Mouse (Mus musculus) neural tube, embryonic 11.5 days (tissue): ENCODE measurements around the gene Cxcl1. TPM values are rescaled to one million over a fixed set of nuclear protein-coding genes. Genes with fewer than 3 reads are reported as not detected.

Experiments
- ATAC-seq: fragments of 200-750 bp; cut with Nextera tagmentation; 2 replicates; pipeline ENCODE4 v1.8.0; 2017; ENCODE audit warnings: moderate number of reproducible peaks, mild to moderate bottlenecking, moderate TSS enrichment, moderate library complexity; ENCODE audit not compliant: insufficient read depth, low FRiP score, low TSS enrichment
- DNase-seq: peaks from one replicate; pipeline ENCODE4 v3.0.0-alpha.2; 2015; ENCODE audit warnings: low spot score
- H3K27ac ChIP-seq: fragments of 300-500 bp; sonication (generic); 2 replicates; pipeline ENCODE4 v1.5.1; 2014; ENCODE audit warnings: low read depth, mild to moderate bottlenecking, low read length
- H3K27me3 ChIP-seq: fragments of 300-500 bp; sonication (generic); 2 replicates; pipeline ENCODE4 v1.6.1; 2014; ENCODE audit warnings: mild to moderate bottlenecking, low read length, mixed read lengths; ENCODE audit not compliant: control insufficient read depth, insufficient read depth
- H3K36me3 ChIP-seq: fragments of 300-500 bp; sonication (generic); 2 replicates; pipeline ENCODE4 v1.6.1; 2014; ENCODE audit warnings: mild to moderate bottlenecking, low read length, moderate library complexity, mixed read lengths; ENCODE audit not compliant: control insufficient read depth, insufficient read depth
- H3K4me1 ChIP-seq: fragments of 300-500 bp; sonication (generic); 2 replicates; pipeline ENCODE4 v1.6.1; 2014; ENCODE audit warnings: low read length, mixed read lengths; ENCODE audit not compliant: control insufficient read depth, insufficient read depth
- H3K4me2 ChIP-seq: fragments of 300-500 bp; sonication (generic); 2 replicates; pipeline ENCODE4 v1.6.1; 2014; ENCODE audit warnings: low read depth, mild to moderate bottlenecking, moderate library complexity
- H3K4me3 ChIP-seq: fragments of 300-500 bp; sonication (generic); 2 replicates; pipeline ENCODE4 v1.5.1; 2014; ENCODE audit warnings: low read depth, low read length
- H3K9ac ChIP-seq: fragments of 300-500 bp; sonication (generic); 2 replicates; pipeline ENCODE4 v1.6.1; 2014; ENCODE audit warnings: mild to moderate bottlenecking, low read length
- H3K9me3 ChIP-seq: fragments of 300-500 bp; sonication (generic); 2 replicates; pipeline ENCODE4 v1.6.1; 2016; ENCODE audit warnings: low read length; ENCODE audit not compliant: control insufficient read depth
- WGBS: fragments of 180-500 bp; shearing (Covaris S2); extraction: QIAGEN DNeasy Blood & Tissue Kit; methylation state at CpG from one replicate; pipeline ENCODE4 v1.1.7; 2014; 5-methylcytosine and 5-hydroxymethylcytosine counted together
- polyA plus RNA-seq: library from polyadenylated mRNA; unstranded; fragments of >200 nt; fragmentation: Nextera tagmentation; extraction: Ambion mirVana; gene quantifications from 2 replicates; pipeline ENCODE4 v1.2.1, GENCODE M21; 2014

Gene Cxcl1
- polyA plus RNA-seq, 1 experiment from 2014 or later, result not detected

DNA sequence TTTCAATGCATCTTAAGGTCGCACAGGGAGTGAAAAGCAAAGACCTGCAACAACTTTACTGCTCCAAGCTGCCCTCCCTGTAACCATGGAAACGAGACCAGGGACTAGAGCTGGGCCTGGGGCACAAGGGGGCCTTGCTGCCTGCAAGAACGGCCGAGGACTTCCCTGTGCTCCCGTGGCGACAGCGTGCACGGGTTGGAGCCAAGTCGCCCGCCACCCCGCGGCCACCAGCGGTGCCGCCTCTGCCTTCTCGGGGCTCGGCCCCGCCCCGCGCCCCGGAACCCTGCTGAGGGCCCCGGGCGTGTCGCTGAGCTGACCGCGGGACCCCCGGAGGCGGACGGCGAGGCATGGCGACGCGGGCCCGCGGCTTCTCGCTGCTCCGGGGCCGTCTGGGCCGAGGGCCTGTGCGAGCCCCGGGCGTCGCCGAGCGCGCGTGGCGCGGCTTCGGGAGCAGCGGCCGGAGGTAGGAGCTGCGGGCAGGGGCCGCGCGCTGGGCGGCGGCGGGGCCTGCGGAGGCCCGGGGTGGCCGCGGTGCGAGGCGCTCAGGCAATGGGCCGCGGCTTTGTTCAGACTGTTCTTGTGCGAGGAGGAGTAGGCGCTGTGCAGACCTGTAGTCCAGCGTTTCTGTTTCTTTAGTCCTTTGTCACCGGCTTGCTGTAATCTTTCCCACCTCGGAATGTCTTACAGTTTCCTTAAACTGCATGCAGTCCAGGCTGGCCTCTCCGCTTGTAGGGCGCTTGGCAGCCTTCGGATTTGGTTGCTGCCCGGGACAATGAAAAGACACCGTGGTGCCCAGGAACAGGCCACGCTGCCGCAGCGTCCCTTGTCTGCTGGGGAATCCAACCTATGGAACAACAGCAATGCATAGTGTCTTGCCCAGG lies 40.2 kb downstream of the Cxcl1 start, which contains the start of gene Mthfd2l:
Gene Mthfd2l, plus strand, starts transcription at position 147 of the 881 bp plus-strand sequence.
- WGBS, result 1% methylated on average over 61 of the region's 79 CpGs
- Histone ChIP-seq H3K4me2 (peak within 1 kb of the TSS; percentile 63), H3K27me3 (no peaks in the 10 kb centered on the region), H3K4me3 (peak within 1 kb of the TSS; percentile 78), H3K36me3 (no peaks in the 10 kb centered on the region), H3K27ac (peak within 1 kb of the TSS; percentile 96), H3K9ac (peak within 1 kb of the TSS; percentile 96), H3K9me3 (no peaks in the 10 kb centered on the region), H3K4me1 (peaks cover 6% of the 10 kb centered on the region)
- peak; percentile 99 for ATAC-seq
- peak; percentile 91 for DNase-seq

DNA sequence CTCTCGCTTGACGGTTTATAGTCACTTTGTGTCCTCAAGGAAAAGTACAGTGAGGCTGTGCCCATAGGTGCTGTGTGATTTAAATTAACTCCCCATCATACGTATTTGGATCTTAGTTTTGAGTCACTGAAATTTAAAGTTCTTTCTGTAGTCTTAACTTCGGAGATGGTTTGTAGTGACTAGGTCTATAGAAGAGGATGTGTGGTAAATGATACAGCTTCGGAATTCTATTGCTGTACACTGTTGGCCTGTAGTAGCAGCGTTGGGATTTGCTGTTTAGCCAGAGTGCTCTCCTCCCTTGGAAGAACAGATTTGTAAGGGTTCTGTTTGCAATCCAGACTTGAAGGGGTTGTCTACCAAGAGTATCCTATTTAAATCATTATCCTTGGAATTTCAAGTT lies 40.9 kb downstream of the Cxcl1 start:
- Histone ChIP-seq H3K4me1 (peaks cover 6% of the 10 kb centered on the region), H3K9ac (peak overlapping the region; percentile 96), H3K27ac (peak overlapping the region; percentile 96), H3K4me3 (peak overlapping the region; percentile 78), H3K9me3 (no peaks in the 10 kb centered on the region), H3K27me3 (no peaks in the 10 kb centered on the region), H3K4me2 (peak overlapping the region; percentile 63), H3K36me3 (no peaks in the 10 kb centered on the region)
- ATAC-seq (no peak; the same call in 1 of the 2 replicates), DNase-seq (no peak)
- 5% methylated on average over 6 of the region's 6 CpGs for WGBS

DNA sequence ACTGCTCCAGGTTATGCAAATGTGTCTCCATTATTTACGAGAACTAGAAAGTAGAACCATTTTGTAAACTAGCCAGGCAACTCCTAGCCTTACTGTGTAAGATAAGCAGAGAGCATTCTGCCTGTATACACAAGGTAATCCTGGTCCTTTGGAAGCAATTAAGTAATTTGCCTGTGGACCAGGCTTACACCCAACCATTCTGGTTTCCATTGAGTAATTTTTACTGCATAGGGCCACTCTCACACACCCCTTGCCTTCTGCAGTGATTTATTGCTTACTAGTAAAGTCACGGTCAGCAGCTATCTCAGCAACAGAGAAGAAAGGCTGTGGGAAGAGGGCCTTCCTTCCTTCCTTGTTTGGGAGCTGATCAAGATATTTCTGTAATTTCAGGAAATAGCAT lies 45.7 kb downstream of the Cxcl1 start:
- DNase-seq (no peak), ATAC-seq (0 out of 2 replicates have a peak, but pooled peaks have one; percentile 10)
- Histone ChIP-seq H3K4me2 (no peak overlapping the region), H3K4me1 (peaks cover 6% of the 10 kb centered on the region), H3K36me3 (no peaks in the 10 kb centered on the region), H3K9me3 (no peaks in the 10 kb centered on the region), H3K27me3 (no peaks in the 10 kb centered on the region), H3K27ac (no peak overlapping the region), H3K9ac (no peak overlapping the region), H3K4me3 (no peak overlapping the region)
- WGBS, result 38% methylated on average over 2 of the region's 2 CpGs

Other genes with a start within 250 kb of the Cxcl1 start
- 0.15 TPM in 1 of 2 replicates, not detected in the other for gene Cxcl5, start 131.9 kb upstream of the Cxcl1 start, polyA plus RNA-seq
- gene Ppbp, start 122.7 kb upstream of the Cxcl1 start, polyA plus RNA-seq, result 21.7 and 21.8 TPM in 2 replicates
- 71.4 and 79.6 TPM in 2 replicates for gene Pf4, start 118.8 kb upstream of the Cxcl1 start, polyA plus RNA-seq
- gene Cxcl3, start 105.1 kb upstream of the Cxcl1 start, polyA plus RNA-seq, result not detected in 2 replicates
- 0.38 TPM in 1 of 2 replicates, not detected in the other for gene Cxcl15, start 96.7 kb upstream of the Cxcl1 start, polyA plus RNA-seq
- not detected in 2 replicates for gene Cxcl2, start 12.6 kb downstream of the Cxcl1 start, polyA plus RNA-seq
- gene Mthfd2l, start 39.9 kb downstream of the Cxcl1 start, polyA plus RNA-seq, result 87.7 and 93.3 TPM in 2 replicates
- 0.25 and 0.27 TPM in 2 replicates for gene Epgn, start 136.2 kb downstream of the Cxcl1 start, polyA plus RNA-seq
- not detected in 2 replicates for gene Ereg, start 183.4 kb downstream of the Cxcl1 start, polyA plus RNA-seq
- 0.32 TPM in 1 of 2 replicates, not detected in the other for gene Areg, start 248.4 kb downstream of the Cxcl1 start, polyA plus RNA-seq